Mouse (Mus musculus): ENCODE results near the gene 2310061I04Rik. TPM values are rescaled to one million over a fixed set of nuclear protein-coding genes. Genes with fewer than 3 reads are reported as not detected.
A peak's percentile ranks its signal among the peaks of the same experiment; 100 is the strongest.

Gene 2310061I04Rik
- polyA plus RNA-seq, 1 experiment = 6.9 TPM

DNA sequence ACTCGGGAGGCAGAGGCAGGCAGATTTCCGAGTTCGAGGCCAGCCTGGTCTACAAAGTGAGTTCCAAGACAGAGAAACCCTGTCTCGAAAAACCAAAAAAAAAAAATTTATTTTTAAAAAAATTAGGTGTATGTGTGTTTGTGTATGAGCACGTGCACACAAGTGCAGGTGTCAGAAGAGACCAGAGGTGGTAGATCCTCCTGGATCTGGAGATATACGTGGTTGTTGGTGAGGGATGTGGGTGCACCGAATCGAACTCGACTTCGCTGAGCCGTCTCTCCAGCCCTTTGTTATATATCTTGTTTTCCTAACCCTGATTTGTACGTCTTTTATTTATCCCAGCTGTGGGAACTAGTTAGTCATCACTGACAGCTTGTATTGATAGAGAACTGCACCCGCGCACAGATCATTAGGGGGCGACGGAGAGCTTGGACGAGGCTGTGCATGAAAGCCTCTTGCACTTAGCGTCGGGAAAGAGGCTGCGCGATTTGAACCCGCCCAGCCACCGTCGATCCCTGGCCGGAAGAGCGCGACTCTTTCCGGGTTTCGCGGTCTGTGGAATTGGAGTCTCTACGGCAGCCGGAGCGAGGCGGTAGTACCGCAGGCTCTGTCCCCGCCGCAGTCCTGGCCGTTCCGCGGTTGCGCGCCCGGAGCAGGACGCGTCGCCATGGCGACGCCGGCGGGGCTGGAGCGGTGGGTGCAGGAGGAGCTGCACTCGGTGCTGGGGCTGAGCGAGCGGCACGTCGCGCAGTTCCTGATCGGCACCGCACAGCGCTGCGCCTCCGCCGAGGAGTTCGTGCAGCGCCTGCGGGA is 17.8 kb downstream of the 2310061I04Rik start, which contains the start of gene Dhx16:
Gene Dhx16, plus strand, starts transcription at position 575 of the 813 bp plus-strand sequence.
- Histone ChIP-seq H3K9me3 (ENCODE audit: control insufficient read depth, low read length) (peaks cover 8% of the 10 kb centered on the region), H3K27me3 (ENCODE audit: control insufficient read depth) (no peaks in the 10 kb centered on the region), H3K36me3 (ENCODE audit: control insufficient read depth) (peaks cover 37% of the 10 kb centered on the region), H3K4me1 (ENCODE audit: control insufficient read depth) (peaks cover 36% of the 10 kb centered on the region), H3K4me3 (replicated peaks) (peak within 1 kb of the TSS; percentile 99)
- TF ChIP-seq GATA1 (IDR thresholded peaks at IDR 0.05; ENCODE audit: low read length) = no peak
- TF ChIP-seq TAL1 (IDR thresholded peaks at IDR 0.05; ENCODE audit: low read length) = no peak

- Histone ChIP-seq H3K4me1 (ENCODE audit: control insufficient read depth) (peaks cover 25% of the 10 kb centered on the region), H3K4me3 (replicated peaks) (no peak overlapping the region), H3K36me3 (ENCODE audit: control insufficient read depth) (no peaks in the 10 kb centered on the region; the same call in 1 of the 2 replicates), H3K27me3 (ENCODE audit: control insufficient read depth) (peaks cover 23% of the 10 kb centered on the region), H3K9me3 (ENCODE audit: control insufficient read depth, low read length) (peaks cover 6% of the 10 kb centered on the region)
- no peak for TF ChIP-seq GATA1 (IDR thresholded peaks at IDR 0.05; ENCODE audit: low read length)
- no peak for TF ChIP-seq TAL1 (IDR thresholded peaks at IDR 0.05; ENCODE audit: low read length)
Measured at GRCm38 (mm10) chr17:35874721-35875120, 22.5 kb downstream of the 2310061I04Rik start.

DNA sequence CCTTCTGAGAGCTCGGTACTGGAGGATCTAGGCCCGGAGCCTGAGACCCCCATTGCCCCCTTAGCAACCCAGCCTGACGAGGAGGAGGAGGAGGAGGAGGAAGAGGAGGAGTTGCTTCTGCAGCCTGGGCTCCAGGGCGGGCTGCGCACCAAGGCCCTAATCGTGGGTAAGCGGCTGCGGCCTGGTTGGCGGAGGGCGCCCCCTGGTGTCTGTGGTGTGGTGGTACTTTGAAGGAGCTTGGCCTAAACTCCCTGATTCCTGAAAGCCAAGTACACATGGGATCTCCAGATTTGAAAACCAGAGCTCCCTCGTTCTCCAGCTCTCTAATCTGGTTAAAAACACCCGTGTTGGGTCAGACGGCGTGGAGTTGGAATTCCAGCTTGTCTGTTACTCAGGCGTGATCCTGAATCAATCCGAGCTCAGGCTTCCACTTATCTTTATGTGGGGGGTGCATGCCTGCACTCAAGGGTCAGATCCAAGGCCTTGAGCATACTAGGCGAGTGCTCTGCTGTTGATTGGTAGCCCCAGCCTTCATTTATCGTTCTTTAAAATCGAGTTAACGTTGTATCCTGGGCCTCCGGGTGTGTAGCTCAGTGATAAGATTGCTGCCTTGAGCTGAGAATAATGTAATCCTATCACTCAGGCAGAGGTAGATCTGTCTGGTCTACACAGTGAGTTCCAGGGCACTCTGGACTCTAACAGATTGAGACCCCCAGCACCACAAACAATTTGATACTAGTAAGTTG is 23.3 kb downstream of the 2310061I04Rik start:
- H3K4me3 ChIP-seq (replicated peaks) = no peak overlapping the region
- TF ChIP-seq TAL1 (IDR thresholded peaks at IDR 0.05; ENCODE audit: low read length) = no peak
- no peak for TF ChIP-seq GATA1 (IDR thresholded peaks at IDR 0.05; ENCODE audit: low read length)
- no peaks in the 10 kb centered on the region; the same call in 1 of the 2 replicates for H3K36me3 ChIP-seq (ENCODE audit: control insufficient read depth)

GRCm38 (mm10) chr17:35870884-35871696 is 26.1 kb downstream of the 2310061I04Rik start:
- no peak overlapping the region for H3K4me3 ChIP-seq (replicated peaks)
- peaks cover 59% of the 10 kb centered on the region for H3K27me3 ChIP-seq (ENCODE audit: control insufficient read depth)
- H3K9me3 ChIP-seq (ENCODE audit: control insufficient read depth, low read length) = peaks cover 16% of the 10 kb centered on the region
- H3K36me3 ChIP-seq (ENCODE audit: control insufficient read depth) = no peaks in the 10 kb centered on the region; the same call in 1 of the 2 replicates
- TF ChIP-seq GATA1 (IDR thresholded peaks at IDR 0.05; ENCODE audit: low read length) (no peak), TAL1 (IDR thresholded peaks at IDR 0.05; ENCODE audit: low read length) (no peak)
- peaks cover 46% of the 10 kb centered on the region for H3K4me1 ChIP-seq (ENCODE audit: control insufficient read depth)

More for the DNA sequence above, 23.3 kb downstream of the 2310061I04Rik start:
- peaks cover 6% of the 10 kb centered on the region for H3K9me3 ChIP-seq (ENCODE audit: control insufficient read depth, low read length)
- peaks cover 28% of the 10 kb centered on the region for H3K4me1 ChIP-seq (ENCODE audit: control insufficient read depth)
- H3K27me3 ChIP-seq (ENCODE audit: control insufficient read depth) = peaks cover 31% of the 10 kb centered on the region

DNA sequence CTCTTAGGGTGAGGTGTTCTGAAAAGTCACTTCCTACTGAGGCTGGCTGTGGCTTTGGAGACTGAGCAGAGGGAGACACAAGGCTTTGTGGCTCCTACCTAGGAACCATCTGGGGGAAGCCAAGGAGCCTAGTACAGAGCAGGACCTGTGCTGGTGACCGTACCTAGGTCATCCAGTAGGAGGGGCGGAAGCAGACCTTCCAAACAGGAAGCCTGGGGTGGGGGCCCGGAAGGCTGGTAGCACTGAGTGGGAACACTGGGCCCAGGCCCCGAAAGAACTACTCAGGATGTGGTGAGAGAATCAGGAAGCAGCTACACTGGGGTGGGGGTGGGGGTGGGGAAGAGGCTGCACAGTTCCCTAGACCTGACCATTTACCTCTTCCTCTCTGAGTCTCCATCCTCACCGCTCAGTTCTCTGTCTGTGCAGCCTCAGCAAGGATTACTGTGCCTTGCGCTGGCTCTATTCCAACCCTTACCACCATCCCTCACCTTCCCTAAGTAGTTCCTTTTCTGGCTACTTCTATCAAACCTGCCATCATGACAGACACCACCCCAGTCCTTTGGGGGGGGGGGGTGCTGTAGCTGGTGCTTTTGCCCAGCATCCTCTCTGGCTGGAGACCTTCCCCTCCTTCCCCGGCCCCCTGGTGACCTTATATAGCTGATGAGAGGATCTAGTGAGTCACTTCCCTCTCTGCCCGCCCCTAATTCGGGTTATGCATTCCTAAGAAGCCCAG is 26.9 kb downstream of the 2310061I04Rik start:
- H3K4me3 ChIP-seq (replicated peaks) = no peak overlapping the region
- peaks cover 54% of the 10 kb centered on the region for H3K4me1 ChIP-seq (ENCODE audit: control insufficient read depth)
- peaks cover 23% of the 10 kb centered on the region for H3K9me3 ChIP-seq (ENCODE audit: control insufficient read depth, low read length)
- H3K36me3 ChIP-seq (ENCODE audit: control insufficient read depth) = no peaks in the 10 kb centered on the region; the same call in 1 of the 2 replicates
- peaks cover 67% of the 10 kb centered on the region for H3K27me3 ChIP-seq (ENCODE audit: control insufficient read depth)
- TF ChIP-seq GATA1 (IDR thresholded peaks at IDR 0.05; ENCODE audit: low read length) (no peak), TAL1 (IDR thresholded peaks at IDR 0.05; ENCODE audit: low read length) (no peak)

DNA sequence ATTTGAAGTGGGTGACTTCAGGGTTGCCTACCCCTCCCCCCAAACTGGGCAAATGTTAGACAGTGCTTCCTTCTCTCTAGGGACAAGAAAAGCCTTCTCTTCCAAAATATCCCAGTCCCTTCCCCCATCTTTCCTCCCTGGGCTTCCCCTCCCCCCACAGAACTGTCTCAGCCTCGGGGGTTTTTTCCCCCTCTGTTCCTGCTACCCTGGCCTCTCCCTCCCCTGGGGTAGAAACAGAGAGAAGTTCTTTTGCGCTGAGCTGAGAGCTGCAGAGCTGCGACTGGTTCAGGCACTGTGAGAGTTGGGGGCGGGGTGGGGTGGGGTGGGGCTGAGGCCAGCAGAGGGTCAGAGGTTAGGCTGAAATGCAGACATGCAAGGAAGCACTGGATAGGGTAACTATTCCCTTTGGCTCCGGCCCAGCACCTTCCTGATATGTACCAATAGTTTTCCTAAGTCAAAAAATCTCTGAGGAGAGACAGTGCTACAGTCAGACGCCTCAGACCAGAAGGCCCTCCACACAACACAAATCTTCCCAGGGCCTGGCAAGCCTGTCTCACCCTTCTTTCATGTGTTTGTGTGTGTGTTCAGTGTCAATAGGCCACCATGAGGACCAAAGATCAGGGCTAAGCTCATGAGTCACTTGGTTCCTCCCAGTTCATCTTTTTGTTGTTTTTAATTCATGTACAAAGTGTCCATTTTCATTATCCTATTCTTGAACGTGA is 27.7 kb downstream of the 2310061I04Rik start:
- H3K4me3 ChIP-seq (replicated peaks) = peak overlapping the region; percentile 48
- peaks cover 75% of the 10 kb centered on the region for H3K27me3 ChIP-seq (ENCODE audit: control insufficient read depth)
- peaks cover 54% of the 10 kb centered on the region for H3K4me1 ChIP-seq (ENCODE audit: control insufficient read depth)
- H3K36me3 ChIP-seq (ENCODE audit: control insufficient read depth) = peaks cover 4% of the 10 kb centered on the region
- H3K9me3 ChIP-seq (ENCODE audit: control insufficient read depth, low read length) = peaks cover 23% of the 10 kb centered on the region
- TF ChIP-seq GATA1 (IDR thresholded peaks at IDR 0.05; ENCODE audit: low read length) (no peak), TAL1 (IDR thresholded peaks at IDR 0.05; ENCODE audit: low read length) (no peak)

DNA sequence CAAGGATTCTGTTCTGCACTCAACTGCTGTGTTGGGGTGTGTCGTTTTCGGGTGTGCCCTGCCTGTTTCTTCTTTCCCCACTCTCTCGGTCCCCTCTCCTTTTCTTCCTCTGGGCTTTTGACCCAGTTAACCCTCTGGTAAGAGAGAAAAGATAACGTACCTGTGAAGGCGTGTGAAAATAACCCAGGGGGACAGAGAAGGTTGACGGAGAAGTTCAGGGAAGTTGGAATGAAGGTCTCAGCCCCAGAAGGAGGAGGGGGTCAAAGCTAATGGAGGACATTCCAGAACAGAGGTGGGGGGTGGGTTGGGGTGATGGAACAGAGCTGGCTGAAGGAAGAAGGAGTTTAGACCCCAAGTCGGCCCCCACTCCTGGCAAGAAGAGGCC is 28.3 kb downstream of the 2310061I04Rik start:
- Histone ChIP-seq H3K4me1 (ENCODE audit: control insufficient read depth) (peaks cover 53% of the 10 kb centered on the region), H3K9me3 (ENCODE audit: control insufficient read depth, low read length) (peaks cover 23% of the 10 kb centered on the region), H3K36me3 (ENCODE audit: control insufficient read depth) (peaks cover 10% of the 10 kb centered on the region), H3K4me3 (replicated peaks) (peak overlapping the region; percentile 48), H3K27me3 (ENCODE audit: control insufficient read depth) (peaks cover 81% of the 10 kb centered on the region)
- TF ChIP-seq TAL1 (IDR thresholded peaks at IDR 0.05; ENCODE audit: low read length) = no peak
- no peak for TF ChIP-seq GATA1 (IDR thresholded peaks at IDR 0.05; ENCODE audit: low read length)
